Mouse (Mus musculus): ENCODE measurements around the gene Ccser1. TPM values are rescaled to one million over a fixed set of nuclear protein-coding genes. Genes with fewer than 3 reads are reported as not detected.

Gene Ccser1
- polyA plus RNA-seq, 1 experiment from 2014 or later: 6.1 TPM

DNA sequence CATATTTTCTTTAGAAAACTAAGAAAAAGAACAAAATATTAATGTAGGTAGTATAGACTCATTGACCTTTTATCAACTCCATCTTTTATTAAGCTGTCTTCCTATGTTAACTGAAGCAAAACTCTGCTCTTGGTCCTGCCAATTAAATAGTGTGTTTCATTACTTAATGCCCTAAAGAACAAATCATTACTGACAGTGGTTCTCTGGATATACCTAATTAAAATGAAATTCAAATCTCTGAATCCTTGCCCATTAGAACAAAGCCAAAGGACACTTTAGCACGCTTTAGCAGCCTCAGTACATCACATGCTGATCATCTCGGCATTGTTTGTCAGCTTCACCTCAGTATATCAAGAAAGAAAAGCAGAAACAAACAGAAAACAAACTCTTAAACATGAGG lies 952.4 kb downstream of the Ccser1 start:
- Histone ChIP-seq H3K27ac (ENCODE audit: low read depth, low read length) (no peak overlapping the region), H3K9ac (ENCODE audit: low read length) (no peak overlapping the region), H3K27me3 (ENCODE audit: control insufficient read depth, insufficient read depth, low read length) (no peaks in the 10 kb centered on the region), H3K4me1 (ENCODE audit: control insufficient read depth, insufficient read depth, low read length) (no peaks in the 10 kb centered on the region), H3K4me2 (no peak overlapping the region), H3K9me3 (ENCODE audit: control insufficient read depth, low read length) (no peaks in the 10 kb centered on the region), H3K4me3 (ENCODE audit: low read depth, low read length) (no peak overlapping the region), H3K36me3 (ENCODE audit: control insufficient read depth, insufficient read depth, low read length) (no peaks in the 10 kb centered on the region)
- ATAC-seq (ENCODE audit: low FRiP score) (no peak), DNase-seq (ENCODE audit: low spot score, missing footprints) (no peak)
- 89% methylated on average over 2 of the region's 2 CpGs for WGBS

- Histone ChIP-seq H3K36me3 (ENCODE audit: control insufficient read depth, insufficient read depth, low read length) (no peaks in the 10 kb centered on the region), H3K9ac (ENCODE audit: low read length) (no peak overlapping the region), H3K27me3 (ENCODE audit: control insufficient read depth, insufficient read depth, low read length) (no peaks in the 10 kb centered on the region), H3K4me3 (ENCODE audit: low read depth, low read length) (no peak overlapping the region), H3K9me3 (ENCODE audit: control insufficient read depth, low read length) (no peaks in the 10 kb centered on the region), H3K4me1 (ENCODE audit: control insufficient read depth, insufficient read depth, low read length) (no peaks in the 10 kb centered on the region), H3K4me2 (no peak overlapping the region), H3K27ac (ENCODE audit: low read depth, low read length) (no peak overlapping the region)
- peak; percentile 52; the same call in 1 of the 2 replicates for ATAC-seq (ENCODE audit: low FRiP score)
- no peak for DNase-seq (ENCODE audit: low spot score, missing footprints)
Measured at GRCm38 (mm10) chr6:62160320-62160719, 980.2 kb downstream of the Ccser1 start.

GRCm38 (mm10) chr6:62162596-62162995 lies 982.5 kb downstream of the Ccser1 start:
- H3K4me2 ChIP-seq: no peak overlapping the region
- H3K27ac ChIP-seq (ENCODE audit: low read depth, low read length): no peak overlapping the region
- DNase-seq (ENCODE audit: low spot score, missing footprints) (no peak), ATAC-seq (ENCODE audit: low FRiP score) (no peak)
- no peaks in the 10 kb centered on the region for H3K27me3 ChIP-seq (ENCODE audit: control insufficient read depth, insufficient read depth, low read length)
- H3K4me1 ChIP-seq (ENCODE audit: control insufficient read depth, insufficient read depth, low read length): no peaks in the 10 kb centered on the region
- no peak overlapping the region for H3K4me3 ChIP-seq (ENCODE audit: low read depth, low read length)
- 70% methylated on average over 6 of the region's 6 CpGs for WGBS
- no peaks in the 10 kb centered on the region for H3K9me3 ChIP-seq (ENCODE audit: control insufficient read depth, low read length)
- no peaks in the 10 kb centered on the region for H3K36me3 ChIP-seq (ENCODE audit: control insufficient read depth, insufficient read depth, low read length)
- H3K9ac ChIP-seq (ENCODE audit: low read length): no peak overlapping the region

DNA sequence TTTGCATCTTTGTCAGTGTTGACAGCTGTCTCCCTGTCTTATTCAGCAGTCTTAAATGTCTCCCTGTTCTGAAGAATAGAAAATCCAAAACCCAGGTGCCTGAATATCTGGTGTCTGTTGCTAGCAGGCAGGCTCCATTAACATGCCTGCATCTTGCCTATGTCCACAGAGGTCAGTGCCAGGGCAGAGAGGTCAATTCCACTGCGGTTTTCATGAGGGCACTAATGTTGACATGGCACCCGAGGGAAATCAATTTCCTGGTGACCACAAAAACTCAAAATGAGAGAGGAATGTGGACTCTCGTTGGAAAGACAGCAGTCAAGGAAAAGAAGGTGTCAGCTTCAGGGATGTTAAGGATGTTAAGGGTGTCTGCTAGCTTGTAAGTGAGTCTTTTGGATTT lies 983.7 kb downstream of the Ccser1 start:
- H3K27ac ChIP-seq (ENCODE audit: low read depth, low read length): no peak overlapping the region
- no peak overlapping the region for H3K9ac ChIP-seq (ENCODE audit: low read length)
- no peaks in the 10 kb centered on the region for H3K9me3 ChIP-seq (ENCODE audit: control insufficient read depth, low read length)
- DNase-seq (ENCODE audit: low spot score, missing footprints) (no peak), ATAC-seq (ENCODE audit: low FRiP score) (no peak)
- H3K4me1 ChIP-seq (ENCODE audit: control insufficient read depth, insufficient read depth, low read length): no peaks in the 10 kb centered on the region
- 46% methylated on average over 3 of the region's 3 CpGs for WGBS
- no peak overlapping the region for H3K4me3 ChIP-seq (ENCODE audit: low read depth, low read length)
- H3K4me2 ChIP-seq: no peak overlapping the region
- H3K36me3 ChIP-seq (ENCODE audit: control insufficient read depth, insufficient read depth, low read length): no peaks in the 10 kb centered on the region
- no peaks in the 10 kb centered on the region for H3K27me3 ChIP-seq (ENCODE audit: control insufficient read depth, insufficient read depth, low read length)

DNA sequence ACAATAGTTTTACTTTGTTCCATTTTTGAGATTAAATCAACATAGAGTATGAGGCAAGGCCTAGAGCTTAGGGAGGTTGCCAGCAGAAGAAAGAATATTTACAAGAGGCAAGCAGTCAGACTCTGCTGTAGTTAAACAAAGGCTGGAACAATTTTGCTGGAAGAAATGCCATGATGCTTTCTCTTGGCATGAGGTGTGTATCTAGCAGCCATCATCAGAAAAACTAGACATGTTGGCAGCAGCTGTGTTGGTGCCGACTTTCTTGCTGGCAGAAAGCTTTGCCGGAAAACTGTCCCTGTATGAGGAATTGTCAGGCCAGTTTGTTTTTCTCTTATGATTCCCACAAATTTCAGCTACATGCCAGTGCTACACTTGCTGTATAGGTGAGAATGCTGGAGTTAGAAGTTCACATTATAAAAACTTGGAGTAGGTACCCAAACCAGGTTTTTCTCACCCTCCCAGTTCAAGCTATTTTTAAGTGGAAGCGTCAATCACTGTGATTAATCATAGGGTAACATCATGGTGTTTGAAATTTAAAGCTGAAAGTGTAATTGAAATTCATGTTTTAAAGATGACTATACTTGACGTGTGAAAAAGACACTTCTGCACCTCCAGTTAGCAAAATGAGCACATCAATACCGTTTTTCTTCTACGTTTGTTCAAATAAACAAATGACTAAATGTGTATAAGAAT lies 1016.5 kb downstream of the Ccser1 start:
- Histone ChIP-seq H3K4me1 (ENCODE audit: control insufficient read depth, insufficient read depth, low read length) (no peaks in the 10 kb centered on the region), H3K4me3 (ENCODE audit: low read depth, low read length) (no peak overlapping the region), H3K27ac (ENCODE audit: low read depth, low read length) (no peak overlapping the region), H3K9me3 (ENCODE audit: control insufficient read depth, low read length) (no peaks in the 10 kb centered on the region), H3K36me3 (ENCODE audit: control insufficient read depth, insufficient read depth, low read length) (no peaks in the 10 kb centered on the region), H3K27me3 (ENCODE audit: control insufficient read depth, insufficient read depth, low read length) (no peaks in the 10 kb centered on the region), H3K9ac (ENCODE audit: low read length) (no peak overlapping the region), H3K4me2 (no peak overlapping the region)
- no peak for DNase-seq (ENCODE audit: low spot score, missing footprints)
- WGBS: 90% methylated on average over 6 of the region's 6 CpGs
- ATAC-seq (ENCODE audit: low FRiP score): no peak

DNA sequence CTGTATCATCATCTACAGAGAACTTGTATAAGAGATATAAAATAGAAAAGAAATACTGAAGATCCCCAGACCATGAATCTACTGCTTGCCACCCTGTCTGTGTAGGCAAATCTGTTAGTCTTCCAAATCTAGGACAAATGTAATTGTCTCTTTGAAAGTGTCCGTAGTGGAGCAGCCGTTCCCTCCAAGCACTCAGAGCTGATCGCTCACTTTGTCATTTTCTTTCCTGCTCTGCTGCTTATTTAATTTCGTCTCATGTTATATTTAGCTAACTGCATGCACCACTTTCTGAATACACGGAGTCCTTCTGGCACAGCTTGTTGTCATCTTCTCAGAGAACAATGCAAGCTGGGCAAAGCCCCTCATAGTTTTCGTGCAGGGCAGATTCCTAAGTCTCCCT lies 1018.6 kb downstream of the Ccser1 start:
- DNase-seq (ENCODE audit: low spot score, missing footprints): no peak
- Histone ChIP-seq H3K9me3 (ENCODE audit: control insufficient read depth, low read length) (no peaks in the 10 kb centered on the region), H3K27ac (ENCODE audit: low read depth, low read length) (no peak overlapping the region), H3K4me2 (no peak overlapping the region), H3K4me3 (ENCODE audit: low read depth, low read length) (no peak overlapping the region), H3K9ac (ENCODE audit: low read length) (no peak overlapping the region), H3K27me3 (ENCODE audit: control insufficient read depth, insufficient read depth, low read length) (no peaks in the 10 kb centered on the region), H3K4me1 (ENCODE audit: control insufficient read depth, insufficient read depth, low read length) (no peaks in the 10 kb centered on the region), H3K36me3 (ENCODE audit: control insufficient read depth, insufficient read depth, low read length) (no peaks in the 10 kb centered on the region)
- WGBS: 64% methylated on average over 6 of the region's 6 CpGs
- no peak for ATAC-seq (ENCODE audit: low FRiP score)

- H3K27ac ChIP-seq (ENCODE audit: low read depth, low read length): no peak overlapping the region
- H3K9me3 ChIP-seq (ENCODE audit: control insufficient read depth, low read length): no peaks in the 10 kb centered on the region
- no peaks in the 10 kb centered on the region for H3K27me3 ChIP-seq (ENCODE audit: control insufficient read depth, insufficient read depth, low read length)
- no peak for ATAC-seq (ENCODE audit: low FRiP score)
- DNase-seq (ENCODE audit: low spot score, missing footprints): no peak
- 47% methylated on average over 2 of the region's 2 CpGs for WGBS
- H3K36me3 ChIP-seq (ENCODE audit: control insufficient read depth, insufficient read depth, low read length): no peaks in the 10 kb centered on the region
- H3K9ac ChIP-seq (ENCODE audit: low read length): no peak overlapping the region
- no peak overlapping the region for H3K4me3 ChIP-seq (ENCODE audit: low read depth, low read length)
- H3K4me2 ChIP-seq: no peak overlapping the region
- H3K4me1 ChIP-seq (ENCODE audit: control insufficient read depth, insufficient read depth, low read length): no peaks in the 10 kb centered on the region
Measured at GRCm38 (mm10) chr6:62205013-62205412, 1024.9 kb downstream of the Ccser1 start.

GRCm38 (mm10) chr6:62221856-62222255 lies 1041.7 kb downstream of the Ccser1 start:
- H3K27ac ChIP-seq (ENCODE audit: low read depth, low read length): no peak overlapping the region
- no peaks in the 10 kb centered on the region for H3K4me1 ChIP-seq (ENCODE audit: control insufficient read depth, insufficient read depth, low read length)
- DNase-seq (ENCODE audit: low spot score, missing footprints) (no peak), ATAC-seq (ENCODE audit: low FRiP score) (no peak)
- no peaks in the 10 kb centered on the region for H3K27me3 ChIP-seq (ENCODE audit: control insufficient read depth, insufficient read depth, low read length)
- no peak overlapping the region for H3K4me2 ChIP-seq
- no peaks in the 10 kb centered on the region for H3K9me3 ChIP-seq (ENCODE audit: control insufficient read depth, low read length)
- H3K4me3 ChIP-seq (ENCODE audit: low read depth, low read length): no peak overlapping the region
- WGBS: 19% methylated on average over 1 of the region's 1 CpGs
- H3K9ac ChIP-seq (ENCODE audit: low read length): no peak overlapping the region
- H3K36me3 ChIP-seq (ENCODE audit: control insufficient read depth, insufficient read depth, low read length): no peaks in the 10 kb centered on the region

GRCm38 (mm10) chr6:62263899-62264298 lies 1083.8 kb downstream of the Ccser1 start:
- Histone ChIP-seq H3K9me3 (ENCODE audit: control insufficient read depth, low read length) (no peaks in the 10 kb centered on the region), H3K4me1 (ENCODE audit: control insufficient read depth, insufficient read depth, low read length) (no peaks in the 10 kb centered on the region), H3K27ac (ENCODE audit: low read depth, low read length) (no peak overlapping the region), H3K9ac (ENCODE audit: low read length) (no peak overlapping the region), H3K4me2 (no peak overlapping the region), H3K4me3 (ENCODE audit: low read depth, low read length) (no peak overlapping the region), H3K27me3 (ENCODE audit: control insufficient read depth, insufficient read depth, low read length) (no peaks in the 10 kb centered on the region), H3K36me3 (ENCODE audit: control insufficient read depth, insufficient read depth, low read length) (no peaks in the 10 kb centered on the region)
- WGBS: 83% methylated on average over 1 of the region's 1 CpGs
- ATAC-seq (ENCODE audit: low FRiP score) (no peak), DNase-seq (ENCODE audit: low spot score, missing footprints) (no peak)

All from midbrain, embryonic 11.5 days (tissue).